Mouse (Mus musculus) hindbrain, embryonic 11.5 days (tissue): Measurements from ENCODE around the gene Coil. TPM values are rescaled to one million over a fixed set of nuclear protein-coding genes. Genes with fewer than 3 reads are reported as not detected.

Experiments
- ATAC-seq: fragments of 200-750 bp; cut with Nextera tagmentation; 2 replicates; pipeline ENCODE4 v1.8.0; 2017; ENCODE audit warnings: mild to moderate bottlenecking, moderate TSS enrichment, moderate library complexity; ENCODE audit not compliant: low FRiP score
- DNase-seq: peaks from one replicate; pipeline ENCODE4 v3.0.0-alpha.2; 2015; ENCODE audit warnings: low spot score
- H3K27ac ChIP-seq: fragments of 300-500 bp; sonication (generic); 2 replicates; pipeline ENCODE4 v1.5.1; 2014; ENCODE audit warnings: mild to moderate bottlenecking, low read depth, low read length
- H3K27me3 ChIP-seq: fragments of 300-500 bp; sonication (generic); 2 replicates; pipeline ENCODE4 v1.6.1; 2014; ENCODE audit warnings: mild to moderate bottlenecking, low read length, moderate library complexity, mixed read lengths; ENCODE audit not compliant: control insufficient read depth, insufficient read depth
- H3K36me3 ChIP-seq: fragments of 300-500 bp; sonication (generic); 2 replicates; pipeline ENCODE4 v1.6.1; 2014; ENCODE audit warnings: mild to moderate bottlenecking, low read length, moderate library complexity, mixed read lengths; ENCODE audit not compliant: control insufficient read depth, insufficient read depth
- H3K4me1 ChIP-seq: fragments of 300-500 bp; sonication (generic); replicated peaks from 2 replicates; pipeline ENCODE4 v1.6.1; 2014; ENCODE audit warnings: low read length, mixed read lengths; ENCODE audit not compliant: control insufficient read depth, insufficient read depth
- H3K4me2 ChIP-seq: fragments of 300-500 bp; sonication (generic); replicated peaks from 2 replicates; pipeline ENCODE4 v1.6.1; 2014; ENCODE audit warnings: mild to moderate bottlenecking, low read depth, low read length
- H3K4me3 ChIP-seq: fragments of 300-500 bp; sonication (generic); 2 replicates; pipeline ENCODE4 v1.5.1; 2014; ENCODE audit warnings: low read depth, low read length
- H3K9ac ChIP-seq: fragments of 300-500 bp; sonication (generic); 2 replicates; pipeline ENCODE4 v1.6.1; 2014; ENCODE audit warnings: low read depth, low read length
- H3K9me3 ChIP-seq: fragments of 300-500 bp; sonication (generic); 2 replicates; pipeline ENCODE4 v1.6.1; 2016; ENCODE audit warnings: low read length; ENCODE audit not compliant: control insufficient read depth
- WGBS: fragments of 180-500 bp; shearing (Covaris S2); extraction: QIAGEN DNeasy Blood & Tissue Kit; methylation state at CpG from one replicate; pipeline ENCODE4 v1.1.7; 2014; 5-methylcytosine and 5-hydroxymethylcytosine counted together
- polyA plus RNA-seq: library from polyadenylated mRNA; unstranded; fragments of >200 nt; fragmentation: Nextera tagmentation; extraction: Ambion mirVana; gene quantifications from 2 replicates; pipeline ENCODE4 v1.2.1, GENCODE M21; 2014

The Coil gene
- 18.5 and 18.8 TPM in 2 replicates for polyA plus RNA-seq

DNA sequence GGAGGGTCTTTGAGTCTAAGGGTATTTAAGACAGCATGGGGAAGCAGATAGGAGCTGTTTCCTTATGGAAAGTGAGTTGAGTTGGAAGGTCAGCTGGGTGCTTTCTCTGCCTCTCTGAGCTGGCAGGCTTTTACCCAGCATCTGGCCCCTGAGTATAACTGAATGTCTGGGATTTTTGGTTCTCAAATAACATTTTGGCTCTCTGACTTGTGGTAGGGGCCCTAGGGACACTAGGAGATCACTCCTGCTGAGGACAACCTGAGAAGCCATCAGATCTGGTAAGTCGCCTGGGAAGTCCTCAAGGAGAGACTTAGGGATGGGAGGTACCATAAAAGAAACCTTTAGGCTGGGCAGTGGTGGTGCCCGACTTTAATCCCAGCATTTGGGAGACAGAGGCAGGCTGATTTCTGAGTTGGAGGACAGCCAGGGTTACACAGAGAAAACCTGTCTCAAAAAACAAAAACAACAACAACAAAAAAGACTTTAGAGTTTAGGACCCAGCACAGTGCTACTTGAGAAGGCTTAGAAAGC is at the start of gene Coil:
Gene Coil, plus strand, starts transcription at position 51 of the 531 bp plus-strand sequence.
- no peaks in the 10 kb centered on the region for H3K4me1 ChIP-seq

DNA sequence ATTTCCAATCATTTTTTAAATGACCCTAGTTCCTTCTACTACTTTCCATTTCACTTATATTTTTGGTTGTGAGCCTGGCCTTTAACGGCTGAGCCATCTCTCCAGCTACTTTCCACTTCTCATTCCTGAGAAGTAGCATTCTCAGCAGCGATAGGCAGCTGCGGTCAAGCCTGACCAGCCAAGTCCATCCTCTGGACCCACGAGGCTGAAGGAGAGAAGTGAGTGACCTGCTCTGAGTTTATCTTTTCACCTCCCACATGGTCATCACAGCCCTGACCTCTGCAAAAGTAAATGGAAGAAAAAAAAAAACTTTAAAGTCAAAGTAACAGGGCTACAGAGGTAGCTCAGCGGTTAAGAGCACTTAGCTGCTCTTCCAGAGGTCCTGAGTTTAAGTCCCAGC is 43.5 kb upstream of the Coil start:
- Histone ChIP-seq H3K9me3 (no peaks in the 10 kb centered on the region), H3K4me1 (no peaks in the 10 kb centered on the region), H3K27me3 (no peaks in the 10 kb centered on the region), H3K27ac (no peak overlapping the region), H3K4me2 (no peak overlapping the region), H3K9ac (no peak overlapping the region), H3K36me3 (no peaks in the 10 kb centered on the region; the same call in none of the 2 replicates), H3K4me3 (no peak overlapping the region)
- ATAC-seq, result no peak
- no peak for DNase-seq
- whole genome bisulfite sequencing, result 89% methylated on average over 5 of the region's 5 CpGs

More for the DNA sequence above, at the start of gene Coil:
- ATAC-seq (no peak; the same call in 1 of the 2 replicates), DNase-seq (peak; percentile 19)
- no peak within 1 kb of the TSS for H3K27ac ChIP-seq
- H3K9ac ChIP-seq, result no peak within 1 kb of the TSS
- WGBS, result 38% methylated on average over 2 of the region's 2 CpGs
- H3K4me3 ChIP-seq, result no peak within 1 kb of the TSS
- H3K9me3 ChIP-seq, result no peaks in the 10 kb centered on the region
- no peaks in the 10 kb centered on the region for H3K36me3 ChIP-seq
- H3K4me2 ChIP-seq, result no peak within 1 kb of the TSS
- H3K27me3 ChIP-seq, result no peaks in the 10 kb centered on the region

DNA sequence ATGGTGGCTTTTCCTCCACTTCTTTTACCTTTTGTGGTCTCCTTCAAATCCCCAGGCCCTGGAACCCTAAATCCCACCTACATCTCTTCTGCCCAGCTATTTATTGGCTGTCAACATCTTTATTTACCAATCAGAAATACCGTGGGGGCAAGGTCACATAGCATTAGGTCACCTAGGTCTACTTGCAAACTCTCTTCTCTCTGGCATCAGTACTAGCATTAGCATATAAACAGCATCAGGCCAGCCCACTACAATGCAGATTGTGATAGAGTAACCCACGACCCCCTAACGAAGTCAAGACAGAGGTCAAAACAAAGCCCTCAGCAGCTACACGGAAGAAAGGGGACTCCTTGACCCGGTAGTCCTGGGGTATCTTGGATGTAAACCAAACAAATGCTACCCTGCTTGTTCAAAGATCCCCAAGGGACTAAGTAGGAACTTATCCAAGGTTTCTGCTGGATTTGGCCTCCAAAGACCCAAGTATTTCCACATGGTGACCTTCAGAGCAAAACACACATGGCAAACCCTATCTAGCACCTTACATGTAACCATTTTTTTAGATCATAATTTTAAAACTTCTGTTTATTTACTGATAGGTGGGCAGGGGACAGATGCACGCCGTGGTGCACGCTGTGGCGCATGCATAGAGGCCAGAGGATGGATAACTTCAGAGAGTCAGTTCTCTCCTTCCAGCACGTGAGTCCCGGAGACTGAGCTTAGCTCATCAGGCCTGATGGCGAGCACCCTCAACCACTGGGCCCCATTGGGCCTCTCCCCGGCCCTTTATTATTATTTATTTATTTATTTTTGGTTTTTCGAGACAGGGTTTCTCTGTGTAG is 38.1 kb upstream of the Coil start:
- no peak overlapping the region for H3K4me3 ChIP-seq
- no peak for ATAC-seq
- H3K27me3 ChIP-seq, result no peaks in the 10 kb centered on the region
- DNase-seq, result no peak
- H3K27ac ChIP-seq, result no peak overlapping the region
- no peak overlapping the region for H3K9ac ChIP-seq
- WGBS, result 68% methylated on average over 14 of the region's 14 CpGs
- no peaks in the 10 kb centered on the region for H3K9me3 ChIP-seq
- no peak overlapping the region for H3K4me2 ChIP-seq
- H3K4me1 ChIP-seq, result no peaks in the 10 kb centered on the region
- H3K36me3 ChIP-seq, result no peaks in the 10 kb centered on the region; the same call in 1 of the 2 replicates

DNA sequence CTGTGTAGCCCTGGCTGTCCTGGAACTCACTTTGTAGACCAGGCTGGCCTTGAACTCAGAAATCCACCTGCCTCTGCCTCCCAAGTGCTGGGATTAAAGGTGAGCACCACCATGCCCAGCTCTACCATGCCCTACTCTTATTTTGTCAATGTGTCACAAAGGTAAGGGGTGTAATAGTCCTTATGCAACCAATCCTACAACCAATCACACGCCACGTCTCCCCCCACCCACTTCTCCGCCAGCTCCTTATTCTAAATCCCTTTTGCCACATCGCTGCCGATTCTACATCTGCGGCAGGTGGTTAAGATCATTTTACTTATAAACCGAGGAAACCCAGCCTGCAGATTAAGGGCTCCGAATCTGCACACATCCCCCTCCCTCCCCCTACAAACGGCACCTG is 37.0 kb upstream of the Coil start:
- H3K9ac ChIP-seq, result no peak overlapping the region
- H3K27ac ChIP-seq, result no peak overlapping the region
- ATAC-seq (no peak), DNase-seq (no peak)
- H3K4me3 ChIP-seq, result no peak overlapping the region
- no peaks in the 10 kb centered on the region for H3K27me3 ChIP-seq
- no peak overlapping the region for H3K4me2 ChIP-seq
- no peaks in the 10 kb centered on the region for H3K36me3 ChIP-seq
- no peaks in the 10 kb centered on the region for H3K4me1 ChIP-seq
- WGBS, result 95% methylated on average over 9 of the region's 9 CpGs
- no peaks in the 10 kb centered on the region for H3K9me3 ChIP-seq

DNA sequence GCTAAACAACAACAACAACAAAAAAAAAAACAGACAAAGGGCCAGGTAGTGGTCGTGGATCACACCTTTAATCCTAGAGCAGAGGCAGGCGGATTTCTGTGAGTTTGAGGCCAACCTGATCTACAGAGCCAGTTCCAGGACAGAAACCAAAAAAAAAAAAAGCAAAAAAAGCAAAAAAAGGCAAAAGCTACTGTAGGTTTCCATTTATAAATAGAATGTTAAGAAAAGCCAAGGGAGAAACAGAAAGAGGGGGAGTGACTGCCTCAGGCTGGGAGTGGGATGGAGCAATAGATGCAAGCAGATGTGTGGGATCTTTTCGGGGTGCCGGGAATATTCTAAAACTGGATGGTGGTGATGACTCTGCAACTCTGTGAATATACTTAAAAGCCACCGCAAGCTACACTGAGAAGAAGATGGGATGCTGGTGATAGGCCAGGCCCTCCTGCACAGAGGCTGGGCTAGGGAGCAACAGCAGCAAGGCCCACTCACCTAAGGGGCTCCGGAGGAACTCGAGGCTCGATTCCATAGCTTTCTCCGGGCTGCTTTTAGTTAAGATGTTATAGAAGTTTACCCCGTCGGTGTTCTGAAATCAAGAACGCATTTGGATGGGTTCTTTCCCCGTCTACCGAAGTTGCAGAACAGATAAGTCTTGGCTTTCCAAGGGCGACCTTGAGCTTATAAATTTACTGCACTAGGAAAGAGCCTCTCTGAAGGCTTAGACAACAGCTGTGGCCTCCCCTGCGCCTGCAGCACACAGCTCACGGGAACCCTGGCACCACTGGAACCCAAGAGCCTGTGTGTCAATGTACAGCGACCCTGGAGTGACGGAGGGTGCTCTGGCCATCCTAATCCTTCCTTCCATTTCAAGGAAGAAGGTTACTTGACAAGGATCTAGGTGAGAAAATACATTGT is 35.7 kb upstream of the Coil start:
- no peak overlapping the region for H3K27ac ChIP-seq
- H3K27me3 ChIP-seq, result no peaks in the 10 kb centered on the region
- no peaks in the 10 kb centered on the region for H3K9me3 ChIP-seq
- WGBS, result 93% methylated on average over 19 of the region's 19 CpGs
- H3K4me2 ChIP-seq, result no peak overlapping the region
- no peak overlapping the region for H3K4me3 ChIP-seq
- no peaks in the 10 kb centered on the region for H3K36me3 ChIP-seq
- ATAC-seq (no peak), DNase-seq (no peak)
- no peaks in the 10 kb centered on the region for H3K4me1 ChIP-seq
- H3K9ac ChIP-seq, result no peak overlapping the region

DNA sequence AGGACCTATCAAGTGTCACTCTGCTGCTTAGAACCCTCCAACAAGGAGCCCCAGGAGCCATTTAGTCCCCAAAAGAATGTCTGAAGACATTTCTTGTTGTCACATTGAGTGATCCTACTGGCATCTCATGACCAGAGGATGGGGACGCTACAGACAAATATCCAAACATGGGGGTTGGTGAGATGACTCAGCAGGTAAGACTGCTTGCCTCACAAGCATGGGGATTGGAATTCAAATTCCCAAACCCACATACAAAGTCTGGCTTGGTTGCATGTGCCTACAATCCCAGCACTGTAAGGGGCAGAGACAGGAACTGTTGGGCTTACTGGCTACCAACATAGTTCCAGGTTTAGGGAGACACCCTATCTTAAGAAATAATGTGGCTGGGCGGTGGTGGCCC is 32.2 kb upstream of the Coil start:
- H3K4me2 ChIP-seq, result no peak overlapping the region
- H3K27me3 ChIP-seq, result no peaks in the 10 kb centered on the region
- 94% methylated on average over 2 of the region's 2 CpGs for WGBS
- no peak overlapping the region for H3K9ac ChIP-seq
- ATAC-seq (no peak), DNase-seq (no peak)
- H3K36me3 ChIP-seq, result no peaks in the 10 kb centered on the region
- H3K27ac ChIP-seq, result no peak overlapping the region
- H3K4me3 ChIP-seq, result no peak overlapping the region
- no peaks in the 10 kb centered on the region for H3K9me3 ChIP-seq
- no peaks in the 10 kb centered on the region for H3K4me1 ChIP-seq

DNA sequence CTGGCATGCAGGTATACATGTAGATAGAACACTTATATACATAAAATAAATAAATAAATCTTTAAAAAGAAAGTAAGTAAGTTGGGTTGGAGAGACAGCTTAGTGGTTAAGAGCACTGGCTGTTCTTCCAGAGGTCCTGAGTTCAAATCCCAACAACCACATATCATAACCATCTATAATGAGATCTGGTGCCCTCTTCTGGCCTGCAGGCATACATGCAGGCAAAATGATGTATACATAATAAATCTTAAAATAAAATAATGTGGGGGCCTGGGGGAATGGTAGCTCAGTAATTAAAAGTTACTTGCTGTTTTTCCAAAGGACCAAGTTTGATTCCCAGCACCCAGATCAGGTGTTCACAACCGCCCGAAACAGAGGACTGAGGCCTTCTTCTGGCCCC is 31.3 kb upstream of the Coil start:
- no peak overlapping the region for H3K27ac ChIP-seq

DNA sequence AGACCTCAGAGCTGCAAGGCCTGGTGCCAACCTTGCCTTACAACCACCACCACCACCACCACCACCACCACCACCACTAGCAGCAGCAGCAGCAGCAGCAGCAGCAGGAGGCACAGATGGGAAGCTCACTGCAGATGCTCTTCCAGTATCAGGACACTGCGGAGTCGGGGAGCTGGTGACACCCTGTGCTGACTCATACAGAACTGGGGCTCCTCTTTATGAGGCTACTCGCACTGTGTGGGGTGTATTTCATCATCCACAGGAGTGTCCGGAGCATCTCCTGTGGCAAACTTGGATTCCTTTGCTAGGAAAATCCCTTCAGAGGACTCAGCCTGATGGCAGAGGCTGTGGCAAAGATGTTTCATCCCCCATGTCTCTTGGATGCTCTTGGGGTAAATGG is 30.4 kb upstream of the Coil start:
- Histone ChIP-seq H3K4me3 (no peak overlapping the region), H3K9me3 (no peaks in the 10 kb centered on the region), H3K27ac (no peak overlapping the region), H3K36me3 (0 out of 2 replicates have a peak, but pooled peaks cover 3% of the 10 kb centered on the region), H3K4me1 (no peaks in the 10 kb centered on the region), H3K27me3 (no peaks in the 10 kb centered on the region), H3K4me2 (no peak overlapping the region), H3K9ac (no peak overlapping the region)
- WGBS, result 96% methylated on average over 4 of the region's 4 CpGs
- ATAC-seq (no peak), DNase-seq (no peak)

More for the DNA sequence above, 31.3 kb upstream of the Coil start:
- Histone ChIP-seq H3K27me3 (no peaks in the 10 kb centered on the region), H3K36me3 (no peaks in the 10 kb centered on the region), H3K4me3 (no peak overlapping the region), H3K4me1 (no peaks in the 10 kb centered on the region), H3K4me2 (no peak overlapping the region), H3K9me3 (no peaks in the 10 kb centered on the region), H3K9ac (no peak overlapping the region)
- no peak for ATAC-seq
- DNase-seq, result no peak
- WGBS, result 95% methylated on average over 2 of the region's 2 CpGs
